Mouse (Mus musculus): Measurements from ENCODE around the gene Gmeb1.

The Gmeb1 gene

DNA sequence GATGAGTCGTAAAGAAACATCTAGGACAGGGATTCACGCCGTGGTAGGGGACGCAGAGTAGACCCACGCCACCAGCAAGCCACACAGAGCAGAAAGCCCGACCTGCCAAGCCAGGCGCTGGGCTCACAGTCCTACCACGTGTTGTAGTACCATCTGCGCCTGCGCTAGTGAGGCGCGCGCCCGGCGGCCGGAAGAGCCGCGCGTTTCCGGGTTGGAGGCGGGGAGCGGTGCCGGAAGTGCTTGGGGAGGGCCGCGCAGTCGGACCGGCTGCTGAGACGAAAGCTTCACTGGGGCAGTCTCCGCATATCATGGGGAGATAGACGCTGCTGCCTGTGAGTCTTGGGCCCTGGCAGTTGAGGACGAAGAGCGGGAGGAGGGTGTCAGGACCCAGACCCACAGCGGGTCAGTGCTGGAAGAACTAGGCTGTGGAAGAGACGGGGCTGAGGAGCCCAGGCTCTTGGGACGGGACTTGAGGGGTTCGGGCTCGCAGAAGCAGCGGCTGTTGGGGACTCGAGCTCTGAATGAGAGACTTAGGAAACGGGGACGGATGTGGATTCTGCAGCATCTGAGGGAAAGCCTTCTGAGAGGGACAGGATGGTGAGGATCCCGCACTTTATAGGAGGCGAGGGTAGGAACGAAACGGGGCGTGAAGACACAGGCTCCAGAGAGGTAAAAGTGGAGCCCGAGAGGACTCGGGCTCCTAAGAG, 12.9 kb upstream of the Gmeb1 start, which contains the start of gene Taf12:
TSS of gene Taf12 (plus strand) at position 220 of the 707 bp plus-strand sequence.
- DNase-seq (ENCODE audit: low read depth, low spot score): peak; percentile 97

DNA sequence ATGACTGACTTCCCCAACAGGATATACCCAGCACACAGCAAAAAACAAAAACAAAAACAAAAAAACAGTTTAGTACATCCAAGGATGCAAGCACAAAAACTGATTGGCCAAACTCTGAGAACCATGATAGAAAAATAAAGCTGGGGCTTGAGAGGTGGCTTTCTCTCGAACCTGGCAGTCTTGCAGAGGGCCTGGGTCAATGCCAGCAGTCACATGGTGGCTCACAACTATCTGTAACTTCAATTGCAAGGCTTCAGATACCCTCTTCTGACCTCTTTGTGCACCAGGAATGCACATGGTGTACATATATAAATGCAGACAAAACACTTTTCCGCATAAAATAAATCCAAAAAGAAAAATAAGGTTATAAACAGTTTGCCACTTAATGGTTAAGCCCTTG, 11.8 kb upstream of the Gmeb1 start:
- DNase-seq (ENCODE audit: low read depth, low spot score): no peak

DNA sequence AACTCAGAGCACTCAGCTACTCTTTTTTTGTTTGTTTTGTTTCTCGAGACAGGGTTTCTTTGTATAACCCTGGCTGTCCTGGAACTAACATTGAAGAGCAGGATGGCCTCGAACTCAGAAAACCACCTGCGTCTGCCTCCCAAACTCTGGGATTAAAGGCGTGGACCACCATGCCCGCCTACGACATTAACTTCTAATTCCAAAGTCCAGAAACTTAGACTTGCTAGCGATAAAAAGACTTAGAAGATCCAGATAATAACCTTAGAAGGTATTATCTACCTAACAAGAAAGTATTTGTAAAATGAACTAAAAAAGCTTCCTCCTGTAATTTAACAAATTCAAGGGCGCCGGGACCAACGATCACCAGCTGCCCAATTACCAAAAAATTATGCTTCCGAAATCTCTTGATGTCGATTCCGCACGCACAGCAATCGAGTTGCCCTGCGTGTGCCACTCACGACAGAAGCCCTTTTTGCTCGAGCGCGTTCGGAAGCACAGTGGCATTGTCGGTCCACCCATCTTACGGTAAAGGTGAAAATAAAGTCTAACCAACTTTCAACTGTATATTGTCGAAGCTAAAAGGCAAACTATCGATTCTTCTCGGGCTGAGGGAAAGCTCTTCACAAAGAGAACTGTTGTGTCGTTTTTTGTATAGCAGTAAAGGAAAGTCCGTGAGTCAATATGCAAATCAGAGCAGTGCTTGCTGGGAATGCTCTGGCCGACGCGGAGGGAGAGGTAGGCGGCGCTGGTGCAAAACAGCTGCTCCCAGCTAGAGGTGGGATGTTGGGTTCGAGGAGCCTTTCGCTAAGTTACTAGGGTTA, 8.5 kb upstream of the Gmeb1 start:
- DNase-seq (ENCODE audit: low read depth, low spot score): peak; percentile 93

DNA sequence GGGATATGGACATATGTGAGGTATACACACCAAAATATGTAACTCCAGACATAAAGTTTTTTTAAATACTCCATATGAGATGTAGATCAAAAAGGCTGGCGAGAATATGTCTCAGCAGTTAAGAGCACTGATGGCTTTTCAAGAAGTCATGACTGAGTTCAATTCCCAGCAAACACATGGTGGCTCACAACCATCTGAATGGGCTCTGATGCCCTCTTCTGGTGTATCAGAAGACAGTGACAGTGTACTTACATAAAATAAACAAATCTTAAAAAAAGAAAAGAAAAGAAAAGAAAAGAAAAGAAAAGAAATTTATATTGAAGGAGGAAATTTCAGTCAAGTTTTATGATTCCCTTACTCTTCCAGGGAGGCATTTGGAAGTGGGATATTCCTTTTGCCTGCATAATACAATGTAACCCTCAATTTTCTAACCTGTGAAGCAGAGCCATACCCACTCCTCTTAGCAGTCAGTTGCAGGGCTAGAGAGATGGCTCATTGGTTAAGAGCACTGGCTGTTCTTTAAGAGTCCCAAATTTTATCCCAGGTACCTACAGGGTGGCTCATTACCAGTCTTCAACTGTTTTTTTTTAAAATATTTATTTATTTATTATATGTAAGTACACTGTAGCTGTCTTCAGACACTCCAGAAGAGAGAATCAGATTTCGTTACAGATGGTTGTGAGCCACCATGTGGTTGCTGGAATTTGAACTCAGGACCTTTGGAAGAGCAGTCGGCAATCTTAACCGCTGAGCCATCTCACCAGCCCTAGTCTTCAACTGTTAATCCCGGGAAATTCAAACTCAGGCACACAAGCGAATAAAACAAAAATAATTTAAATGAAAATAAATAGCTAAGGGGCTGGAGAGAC, 7.7 kb upstream of the Gmeb1 start:
- peak; percentile 76 for DNase-seq (ENCODE audit: low read depth, low spot score)

DNA sequence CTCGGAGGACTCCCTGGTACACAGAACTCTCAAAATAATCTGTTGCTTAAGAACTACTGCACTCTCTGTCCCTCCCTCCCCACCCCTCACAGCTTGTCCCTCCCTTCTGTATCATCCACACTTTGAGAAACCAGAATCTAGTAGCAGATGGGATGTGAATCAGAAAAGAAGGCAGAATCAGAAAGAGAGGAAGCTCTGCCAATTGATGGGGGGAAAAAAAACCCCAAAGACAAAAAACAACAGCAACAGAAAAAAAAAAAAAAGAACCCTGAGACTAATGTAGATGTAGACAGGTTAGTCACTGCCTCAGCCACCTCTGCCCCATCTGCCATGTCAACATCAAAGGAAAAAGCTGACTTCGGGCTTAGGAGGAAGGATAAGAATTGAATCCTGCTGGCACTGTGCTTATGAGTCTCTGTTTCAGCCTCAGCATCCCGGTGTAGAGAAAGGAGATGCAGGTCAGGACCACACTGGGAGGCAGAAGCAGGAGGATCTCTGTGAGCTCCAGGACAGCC, 5.5 kb upstream of the Gmeb1 start:
- no peak for DNase-seq (ENCODE audit: low read depth, low spot score)

DNA sequence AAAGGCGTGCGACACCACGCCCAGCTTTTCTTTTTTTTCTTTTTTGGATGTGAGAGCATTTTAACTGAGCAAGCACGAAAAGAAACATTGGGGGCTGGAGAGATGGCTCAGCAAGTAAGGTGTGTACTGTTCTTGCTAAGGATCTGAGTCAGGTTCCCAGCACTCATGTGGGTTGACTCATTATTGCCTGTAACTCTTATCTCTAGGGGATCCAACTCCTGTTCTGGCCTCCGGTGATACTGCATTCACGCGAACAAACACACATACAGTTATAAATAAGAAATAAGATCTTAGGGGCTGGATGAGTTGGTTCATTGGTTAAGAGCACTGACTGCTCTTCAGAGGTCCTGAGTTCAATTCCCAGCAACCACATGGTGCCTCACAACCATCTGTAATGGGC, 1.9 kb upstream of the Gmeb1 start:
- no peak for DNase-seq (ENCODE audit: low read depth, low spot score)

DNA sequence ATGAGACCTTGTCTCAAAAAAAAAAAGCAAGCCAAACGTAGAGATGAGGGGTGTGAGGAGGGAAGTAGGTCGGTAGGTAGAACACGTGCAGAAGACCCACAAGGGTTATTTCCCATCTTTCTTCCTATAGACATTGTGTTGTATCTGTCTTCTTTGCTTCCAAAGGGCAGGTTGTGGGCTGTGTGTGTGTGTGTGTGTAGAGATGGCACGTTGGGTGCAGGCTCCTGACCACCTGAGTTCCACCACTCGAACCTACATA, 885 bp upstream of the Gmeb1 start:
- DNase-seq (ENCODE audit: low read depth, low spot score): peak; percentile 24

DNA sequence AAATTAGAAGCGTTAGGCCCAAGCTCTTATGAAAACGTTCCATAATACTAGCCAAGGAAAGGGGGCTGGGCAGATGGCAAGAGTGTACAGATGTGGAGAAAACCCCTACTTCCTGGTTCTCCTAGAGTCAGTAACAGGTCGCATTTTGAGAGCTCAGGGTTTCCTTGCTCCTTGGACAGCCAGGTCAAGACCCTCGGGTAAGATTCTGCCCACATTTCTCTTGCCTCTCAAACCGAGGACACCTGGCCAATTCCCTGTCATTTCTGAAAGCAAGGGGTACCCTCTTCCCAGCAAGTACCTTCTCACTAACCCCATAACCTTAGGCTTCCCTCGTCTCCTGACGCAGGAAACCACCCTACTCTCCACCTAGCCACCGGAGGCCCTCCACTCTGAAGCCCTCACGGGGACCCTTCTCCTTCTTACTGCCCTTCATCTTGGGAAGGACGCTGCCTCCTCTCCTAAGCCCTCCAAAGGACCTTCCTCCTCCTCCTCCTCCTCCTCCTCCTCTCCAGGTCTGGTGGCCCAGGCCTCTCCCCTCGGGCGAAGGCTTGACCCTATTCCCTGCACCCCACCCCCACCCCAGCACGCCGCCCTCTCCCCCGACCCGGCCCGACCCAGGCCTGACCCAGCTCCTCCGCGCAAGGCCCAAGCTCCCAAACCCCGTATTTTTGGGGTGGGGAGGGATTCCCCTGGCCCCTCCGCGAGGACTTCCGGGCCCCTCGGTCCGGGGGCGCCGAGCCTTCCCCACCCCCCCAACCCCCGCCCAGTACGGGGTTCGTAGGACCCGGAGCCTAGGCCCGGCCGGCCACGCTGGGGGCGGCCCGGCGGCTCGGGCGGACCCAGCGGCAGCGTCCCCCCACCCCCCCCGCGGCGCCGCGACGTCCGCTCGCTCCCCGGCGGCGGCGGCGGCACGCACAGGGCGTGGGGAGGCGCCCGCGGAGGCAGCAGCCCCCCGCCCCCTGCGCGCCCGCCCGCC, 710 bp downstream of the Gmeb1 start:
- peak; percentile 81 for DNase-seq (ENCODE audit: low read depth, low spot score)

DNA sequence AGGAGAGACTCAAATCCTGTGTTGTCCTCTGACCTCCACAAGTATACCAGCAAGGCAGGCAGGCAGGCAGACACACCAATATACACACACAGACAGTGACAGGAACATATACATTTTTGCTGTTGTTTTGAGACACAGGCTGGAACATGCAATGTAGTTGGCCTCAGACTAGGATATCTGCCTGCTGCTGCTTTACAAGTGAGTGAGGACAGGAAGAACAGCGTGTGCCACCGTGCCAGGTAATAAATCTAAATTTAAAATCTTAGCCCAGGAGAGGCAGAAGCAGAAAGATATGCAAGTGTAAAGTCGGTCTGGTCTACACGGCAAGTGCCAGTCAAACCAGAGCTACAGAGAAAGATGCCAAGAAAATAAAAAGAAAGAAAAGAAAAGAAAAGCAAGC, 2.2 kb downstream of the Gmeb1 start:
- DNase-seq (ENCODE audit: low read depth, low spot score): no peak

DNA sequence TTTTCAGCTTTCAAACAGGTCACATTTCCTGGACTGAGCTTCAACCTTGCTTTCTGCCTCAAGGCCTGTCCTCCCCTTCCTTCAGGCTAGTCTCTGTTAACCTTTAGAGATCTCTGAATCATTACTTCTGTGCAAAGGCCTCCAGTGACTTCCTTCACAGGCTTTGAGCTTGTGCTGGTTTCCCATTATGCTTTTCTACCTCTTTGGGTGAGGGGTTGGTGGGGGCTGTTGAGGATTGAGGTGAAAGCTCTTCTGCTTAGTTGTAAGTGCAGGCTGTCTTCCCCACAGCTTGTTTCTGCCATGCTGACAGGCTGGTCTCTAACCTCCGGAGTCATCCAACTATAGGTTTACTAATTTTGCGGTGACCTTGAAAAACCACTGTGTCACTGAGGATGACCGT, 5.0 kb downstream of the Gmeb1 start:
- DNase-seq (ENCODE audit: low read depth, low spot score): no peak

DNA sequence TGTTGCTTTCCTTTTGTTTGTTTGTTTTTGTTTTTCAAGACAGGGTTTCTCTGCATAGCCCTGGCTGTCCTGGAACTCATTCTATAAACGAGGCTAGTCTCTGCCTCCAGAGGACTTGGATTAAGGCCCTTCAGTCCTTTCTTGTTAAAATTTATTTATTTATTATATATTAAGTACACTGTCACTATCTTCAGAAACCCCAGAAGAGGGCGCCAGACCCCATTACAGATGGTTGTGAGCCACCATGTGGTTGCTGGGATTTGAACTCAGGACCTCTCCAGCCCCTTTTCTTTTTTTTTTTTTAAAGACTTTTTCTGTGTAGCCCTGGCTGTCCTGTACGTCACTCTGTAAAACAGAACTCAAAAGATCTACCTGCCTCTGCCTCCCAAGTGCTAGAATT, 6.4 kb downstream of the Gmeb1 start:
- DNase-seq (ENCODE audit: low read depth, low spot score): peak; percentile 29

DNA sequence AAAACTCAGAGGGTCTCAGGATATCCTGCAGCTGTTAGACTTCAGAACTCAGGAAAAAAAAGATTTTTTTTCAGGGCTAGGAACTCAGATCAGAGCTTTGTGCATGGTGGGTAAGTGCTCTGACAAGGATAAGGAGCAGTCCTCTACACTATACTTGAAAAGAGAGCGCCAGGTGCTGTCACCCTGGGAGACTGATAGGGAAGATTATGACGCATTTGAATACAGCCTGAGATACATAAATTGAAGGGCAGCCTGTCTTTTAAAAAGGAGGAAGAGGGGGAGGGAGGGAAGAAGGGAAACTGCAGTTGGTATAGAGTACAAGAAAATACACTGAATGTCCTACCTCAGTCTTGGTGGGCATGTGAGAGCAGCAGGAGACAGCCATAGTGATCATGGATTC, 7.8 kb downstream of the Gmeb1 start:
- no peak for DNase-seq (ENCODE audit: low read depth, low spot score)

DNA sequence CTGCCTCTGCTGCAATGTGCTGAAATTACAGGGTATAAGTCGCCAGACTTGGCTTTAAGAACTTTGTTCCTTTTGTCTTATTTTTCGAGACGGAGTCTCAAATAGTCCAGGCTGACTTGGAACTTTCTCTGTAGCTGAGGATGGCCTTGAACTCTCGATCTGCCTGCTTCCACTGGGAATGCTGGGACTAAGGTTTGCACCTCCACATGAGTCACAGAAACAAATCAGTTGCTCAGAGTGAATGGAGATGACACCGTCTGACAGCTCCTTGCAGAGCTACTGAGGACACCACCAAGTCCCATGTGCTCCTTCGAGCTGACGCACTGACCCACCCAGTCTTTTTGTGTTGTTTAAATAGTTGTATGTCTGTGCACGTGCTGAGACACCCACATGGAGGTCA, 8.3 kb downstream of the Gmeb1 start:
- no peak for DNase-seq (ENCODE audit: low read depth, low spot score)

DNA sequence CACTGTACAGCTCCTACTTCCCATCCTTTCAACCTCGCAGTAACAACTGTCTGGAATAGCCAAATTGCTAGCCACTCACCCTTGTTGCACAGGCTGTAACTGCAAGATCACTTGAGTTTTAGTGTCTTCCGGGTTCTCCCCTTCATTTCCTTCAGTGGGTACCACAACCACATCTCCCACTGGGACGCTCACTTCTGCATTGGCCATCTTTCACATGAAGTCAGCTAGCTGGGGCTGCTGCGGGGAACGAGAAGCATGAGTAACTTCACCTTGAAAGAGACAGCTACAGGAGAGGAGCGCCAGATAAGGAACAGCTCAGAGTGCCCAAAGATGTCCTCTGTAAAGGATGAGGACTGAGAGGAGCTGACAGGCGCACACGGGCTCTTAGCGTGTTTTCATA, 9.8 kb downstream of the Gmeb1 start:
- no peak for DNase-seq (ENCODE audit: low read depth, low spot score)

DNA sequence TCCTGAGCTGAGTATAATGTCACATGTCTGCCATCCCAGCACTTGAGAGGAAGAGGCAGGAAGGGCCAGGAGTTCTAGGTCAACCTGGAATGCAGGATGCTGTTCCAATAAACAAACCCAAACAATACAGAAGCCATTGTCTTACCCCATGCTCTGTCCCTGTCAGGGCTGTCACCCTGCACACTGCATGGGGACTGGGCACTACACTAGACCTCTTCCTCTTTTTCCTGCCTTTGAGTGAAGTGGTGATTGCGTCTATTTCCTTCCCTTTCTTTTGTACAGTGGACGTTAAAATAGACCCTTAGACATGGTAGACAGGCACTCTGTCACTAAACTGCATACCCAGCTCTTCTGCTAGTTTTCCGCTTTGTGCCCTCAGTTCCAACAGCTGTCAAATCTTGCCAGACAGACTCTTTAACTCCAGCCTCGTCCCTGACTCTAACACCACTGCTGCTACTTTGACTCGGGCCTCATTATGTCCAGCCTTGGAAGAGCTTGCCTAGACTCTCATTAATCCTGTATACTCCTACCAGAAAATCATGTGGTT, 13.9 kb downstream of the Gmeb1 start:
- no peak for DNase-seq (ENCODE audit: low read depth, low spot score)

DNA sequence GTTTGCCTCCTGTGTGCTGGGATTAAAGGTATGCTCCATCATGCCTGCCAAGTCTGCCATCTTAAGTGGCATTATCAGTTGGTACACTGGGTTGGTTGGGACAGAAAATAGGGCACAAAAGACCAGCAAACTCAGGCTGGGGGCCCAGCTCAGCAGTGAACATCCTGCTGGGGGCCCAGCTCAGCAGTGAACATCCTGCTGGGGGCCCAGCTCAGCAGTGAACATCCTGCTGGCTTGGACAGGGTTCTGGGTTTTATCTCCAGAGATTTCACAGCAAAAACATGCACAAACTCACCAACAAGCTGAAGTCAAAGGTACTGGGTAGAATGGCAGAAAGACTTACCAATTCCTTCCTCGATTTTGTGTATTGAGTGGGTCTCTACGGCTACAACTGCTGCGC, 15.8 kb downstream of the Gmeb1 start:
- DNase-seq (ENCODE audit: low read depth, low spot score): no peak

DNA sequence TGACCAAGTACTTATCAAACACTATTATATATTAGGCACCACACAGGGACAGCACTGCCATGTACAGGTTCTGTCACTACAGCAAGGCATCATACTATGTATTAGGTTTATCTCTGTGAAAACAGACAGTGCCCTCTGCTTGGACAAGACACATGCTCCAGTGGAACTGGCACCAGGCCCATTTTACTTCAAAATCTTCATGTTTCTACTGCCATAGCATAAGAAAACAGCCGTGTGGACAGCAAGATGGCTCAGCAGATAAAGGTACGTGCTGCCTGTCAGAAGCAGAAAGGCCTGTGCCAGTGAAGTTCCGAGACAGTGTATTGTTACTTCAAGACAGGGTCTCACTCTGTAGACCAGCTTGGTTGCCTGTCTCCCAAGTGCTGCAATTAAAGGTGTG, 20.2 kb downstream of the Gmeb1 start:
- DNase-seq (ENCODE audit: low read depth, low spot score): no peak

DNA sequence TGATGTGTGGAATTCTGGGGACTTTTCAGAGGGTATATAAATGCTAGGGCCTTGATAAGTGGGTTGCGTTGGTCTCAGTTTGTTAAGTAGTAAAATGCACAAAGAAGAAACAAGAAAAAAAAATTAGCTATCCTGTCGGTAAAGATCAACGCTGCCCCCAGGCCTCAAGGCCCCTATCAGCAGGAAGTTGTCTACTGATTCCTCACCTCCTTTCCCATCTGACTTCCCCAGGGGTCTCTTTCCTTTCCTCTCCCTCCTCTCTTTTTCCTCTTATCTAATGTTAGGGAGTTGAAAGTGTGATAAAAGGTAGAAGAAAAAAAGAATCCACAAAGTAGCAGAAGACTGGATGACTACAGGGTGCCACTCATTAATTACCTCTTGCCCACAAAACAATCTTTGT, 21.0 kb downstream of the Gmeb1 start:
- no peak for DNase-seq (ENCODE audit: low read depth, low spot score)

DNA sequence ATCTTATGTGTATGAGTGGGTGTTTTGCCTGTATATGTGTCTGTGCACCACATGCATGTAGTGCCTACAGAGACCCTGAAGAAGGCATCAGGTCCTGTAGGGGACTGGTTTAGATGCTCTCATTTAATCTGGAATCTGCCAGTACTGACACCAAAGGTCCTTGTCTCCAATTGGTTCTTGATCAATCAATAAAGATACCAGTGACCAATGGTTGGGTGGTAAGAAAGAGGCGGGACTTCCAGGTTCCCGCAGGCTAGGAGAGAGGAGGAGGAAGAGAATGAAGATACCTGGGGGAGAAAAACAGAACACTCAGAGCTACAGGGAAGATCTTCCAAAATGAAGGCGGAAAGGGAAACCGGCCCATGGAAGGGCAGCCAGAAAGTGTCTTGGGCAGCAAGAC, 23.0 kb downstream of the Gmeb1 start:
- DNase-seq (ENCODE audit: low read depth, low spot score): no peak

DNA sequence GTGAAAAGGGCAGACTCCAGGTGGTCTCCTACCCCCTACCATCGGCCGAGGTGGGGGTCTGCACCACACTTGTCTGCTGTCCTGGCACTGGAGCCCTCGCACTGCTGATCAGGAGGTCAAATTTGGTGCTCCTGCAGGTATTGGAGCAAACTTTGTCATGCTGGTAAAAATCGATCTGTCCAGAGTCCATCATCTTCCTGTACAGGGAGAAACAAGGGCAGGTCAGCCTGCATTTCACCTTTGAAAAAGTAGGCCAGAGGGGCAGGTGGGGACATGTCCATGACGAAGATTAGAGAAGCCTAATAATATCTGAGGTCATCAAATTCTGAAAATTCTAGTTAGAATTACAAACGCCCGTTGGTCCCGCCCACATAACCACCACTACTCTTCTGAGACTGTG, 26.7 kb downstream of the Gmeb1 start:
- no peak for DNase-seq (ENCODE audit: low read depth, low spot score)

DNA sequence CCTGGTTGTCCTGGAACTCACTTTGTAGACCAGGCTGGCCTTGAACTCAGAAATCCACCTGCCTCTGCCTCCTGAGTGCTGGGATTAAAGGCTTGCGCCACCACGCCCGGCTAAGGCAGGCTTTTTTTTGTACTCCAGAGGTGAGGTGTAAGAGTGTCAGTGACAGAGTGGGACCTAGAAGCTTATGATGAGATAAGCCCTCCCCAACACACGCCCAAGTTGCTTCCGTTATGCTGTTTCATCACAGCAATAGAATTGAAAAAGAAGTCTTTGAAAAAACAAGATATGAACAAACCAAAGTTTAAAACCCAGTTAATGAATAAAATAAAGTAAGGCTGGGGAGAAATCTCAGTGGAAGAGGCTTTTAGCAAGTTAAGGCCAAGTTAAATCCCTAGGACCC, 31.0 kb downstream of the Gmeb1 start:
- no peak for DNase-seq (ENCODE audit: low read depth, low spot score)
